Mouse (Mus musculus) kidney, embryonic 16.5 days (tissue): Measurements from ENCODE around the gene Mocs2. TPM values are rescaled to one million over a fixed set of nuclear protein-coding genes. Genes with fewer than 3 reads are reported as not detected.

ENCODE experiments used
- ATAC-seq: fragments of 200-750 bp; cut with Nextera tagmentation; 2 replicates; pipeline ENCODE4 v1.8.0; 2017; ENCODE audit warnings: moderate TSS enrichment; ENCODE audit not compliant: low FRiP score, low TSS enrichment
- H3K27ac ChIP-seq: fragments of 300-500 bp; sonication (generic); 2 replicates; pipeline ENCODE4 v1.5.1; 2014; ENCODE audit warnings: low read length
- H3K27me3 ChIP-seq: fragments of 300-500 bp; sonication (generic); 2 replicates; pipeline ENCODE4 v1.6.1; 2014; ENCODE audit warnings: low read length, control low read depth, mixed read lengths; ENCODE audit not compliant: insufficient read depth
- H3K36me3 ChIP-seq: fragments of 300-500 bp; sonication (generic); 2 replicates; pipeline ENCODE4 v1.6.1; 2014; ENCODE audit warnings: low read length, control low read depth, mixed read lengths; ENCODE audit not compliant: insufficient read depth
- H3K4me1 ChIP-seq: fragments of 300-500 bp; sonication (generic); 2 replicates; pipeline ENCODE4 v1.6.1; 2014; ENCODE audit warnings: low read length, control low read depth, mixed read lengths; ENCODE audit not compliant: insufficient read depth
- H3K4me2 ChIP-seq: fragments of 300-500 bp; sonication (generic); replicated peaks from 2 replicates; pipeline ENCODE4 v1.6.1; 2014; ENCODE audit warnings: low read depth, low read length
- H3K4me3 ChIP-seq: fragments of 300-500 bp; sonication (generic); 2 replicates; pipeline ENCODE4 v1.5.1; 2014; ENCODE audit warnings: mild to moderate bottlenecking, low read length
- H3K9ac ChIP-seq: fragments of 300-500 bp; sonication (generic); replicated peaks from 2 replicates; pipeline ENCODE4 v1.6.1; 2014; ENCODE audit warnings: low read length
- H3K9me3 ChIP-seq: fragments of 300-500 bp; sonication (generic); 2 replicates; pipeline ENCODE4 v1.6.1; 2016; ENCODE audit warnings: low read length, control low read depth
- WGBS: fragments of 180-500 bp; shearing (Covaris S2); extraction: QIAGEN DNeasy Blood & Tissue Kit; methylation state at CpG from one replicate; pipeline ENCODE4 v1.1.7; 2014; 5-methylcytosine and 5-hydroxymethylcytosine counted together
- polyA plus RNA-seq: library from polyadenylated mRNA; unstranded; fragments of >200 nt; fragmentation: Nextera tagmentation; extraction: Ambion mirVana; gene quantifications from 2 replicates; pipeline ENCODE4 v1.2.1, GENCODE M21; 2015

The Mocs2 gene
- polyA plus RNA-seq, 1 experiment from 2014 or later = 86.7 TPM

DNA sequence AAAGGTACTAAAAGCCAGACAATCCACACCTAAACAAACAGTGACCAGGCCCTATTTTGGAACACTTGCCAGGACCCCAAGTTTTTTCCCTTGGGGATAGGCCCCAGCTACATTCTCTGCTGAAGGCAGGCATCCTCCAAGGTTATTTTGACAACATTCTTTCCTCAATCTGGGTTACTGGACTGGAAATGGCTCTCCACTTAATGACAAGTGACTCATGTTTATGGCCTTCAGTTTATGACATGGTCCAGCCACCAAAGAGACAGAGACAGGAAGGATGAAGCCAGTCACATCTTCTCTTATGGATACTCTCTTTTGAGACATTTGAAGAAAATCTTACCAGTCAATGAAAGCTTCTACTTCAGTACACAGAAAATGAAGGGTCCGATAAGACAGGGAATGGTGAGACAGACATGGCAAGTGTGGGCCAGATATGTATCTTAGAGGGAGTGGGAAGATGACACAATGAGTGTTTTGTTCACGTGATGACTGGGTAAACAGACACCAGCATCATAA is 58.0 kb downstream of the Mocs2 start:
- Histone ChIP-seq H3K9ac (no peak overlapping the region), H3K27ac (no peak overlapping the region), H3K27me3 (no peaks in the 10 kb centered on the region), H3K4me3 (no peak overlapping the region), H3K4me2 (no peak overlapping the region), H3K4me1 (no peaks in the 10 kb centered on the region), H3K9me3 (no peaks in the 10 kb centered on the region), H3K36me3 (no peaks in the 10 kb centered on the region)
- no peak for ATAC-seq
- WGBS = 81% methylated on average over 2 of the region's 2 CpGs

DNA sequence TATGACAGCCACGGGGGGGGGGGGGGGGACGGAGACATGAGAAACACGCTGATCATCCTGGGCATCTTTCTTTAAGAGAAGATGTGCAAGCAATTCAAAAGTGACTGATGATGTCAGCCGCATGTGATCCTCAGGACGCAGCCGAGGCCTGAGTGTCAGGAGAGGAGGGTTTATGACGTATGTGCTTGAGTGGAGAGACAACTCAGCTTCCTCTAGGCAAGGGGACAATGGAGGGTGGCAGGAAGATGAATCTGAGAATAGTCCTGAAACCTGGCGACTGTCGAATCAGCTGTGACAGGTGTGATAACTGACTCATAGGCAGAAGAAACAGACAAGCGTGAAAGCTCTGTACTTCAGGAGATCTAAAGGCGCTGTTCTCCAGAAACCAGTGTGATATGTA is 60.6 kb downstream of the Mocs2 start:
- Histone ChIP-seq H3K9ac (no peak overlapping the region), H3K4me1 (no peaks in the 10 kb centered on the region), H3K4me3 (no peak overlapping the region), H3K4me2 (no peak overlapping the region), H3K9me3 (no peaks in the 10 kb centered on the region), H3K27ac (no peak overlapping the region), H3K36me3 (no peaks in the 10 kb centered on the region), H3K27me3 (no peaks in the 10 kb centered on the region)
- ATAC-seq = no peak
- 81% methylated on average over 11 of the region's 11 CpGs for WGBS

Other genes with a start within 250 kb of the Mocs2 start
- 2.2 and 2.4 TPM in 2 replicates for gene Itga2, start 113.9 kb downstream of the Mocs2 start, polyA plus RNA-seq